ENCODE assay signal across 8 mouse cellular contexts in the genomic region with DNA sequence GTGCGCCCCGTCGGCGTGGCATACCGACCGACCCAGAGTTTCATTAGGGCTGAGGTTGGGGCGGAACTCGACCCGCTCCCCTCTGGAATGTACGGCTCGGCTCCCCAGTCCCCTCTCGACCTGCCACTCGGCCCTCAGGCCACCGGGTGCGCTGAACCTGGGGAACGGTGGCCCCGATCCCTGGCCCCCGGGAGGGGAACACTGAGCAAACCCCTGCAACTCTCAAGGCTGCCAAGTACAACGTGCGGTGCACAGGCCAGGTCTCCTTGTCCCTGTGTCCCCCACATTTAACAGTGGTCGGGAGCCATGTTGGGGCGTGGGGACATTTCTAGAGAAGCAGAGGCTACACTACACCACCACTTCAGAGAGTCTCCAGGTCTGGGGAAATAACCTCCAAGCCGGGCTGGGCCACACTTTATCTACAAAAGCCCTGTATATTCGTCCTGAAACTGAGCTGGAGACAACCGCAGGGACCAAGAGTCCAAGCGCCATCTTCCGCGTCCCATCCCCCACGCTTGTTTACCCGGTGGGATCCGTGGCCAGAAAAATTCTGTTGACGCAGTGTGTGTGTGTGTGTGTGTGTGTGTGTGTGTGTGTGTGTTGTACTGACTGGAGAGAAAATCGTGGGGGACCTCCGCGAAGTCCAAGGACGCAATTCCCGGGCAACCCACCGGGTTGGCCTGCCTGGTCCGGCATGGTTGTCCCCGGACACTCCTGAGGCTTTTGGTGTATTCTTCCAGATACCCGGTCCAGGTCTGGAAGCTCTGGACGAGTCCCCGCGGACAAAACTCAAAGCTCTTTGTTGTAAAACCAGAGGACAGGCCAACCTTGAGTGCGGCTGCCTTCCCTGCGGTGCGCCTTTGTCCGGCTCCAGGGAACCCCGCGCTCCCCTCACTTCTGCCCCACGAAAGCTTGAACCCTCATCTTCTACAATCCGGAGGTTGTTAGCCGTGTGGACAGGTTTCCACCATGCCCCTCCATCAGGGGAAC. TPM values are rescaled to one million over a fixed set of nuclear protein-coding genes. Genes with fewer than 3 reads are reported as not detected.
A peak's percentile ranks its signal among the peaks of the same experiment; 100 is the strongest.
DNase-seq lines count a peak whose midpoint lies in the region.

No protein-coding gene starts in this region.

- H3K27me3 ChIP-seq in embryonic facial prominence, embryonic 10.5 days (replicated peaks; ENCODE audit: low read depth, poor library complexity, severe bottlenecking), result no peaks in the 10 kb centered on the region

- H3K4me3 ChIP-seq in embryonic facial prominence, embryonic 10.5 days, result peak overlapping the region; percentile 98

- WGBS in embryonic facial prominence, embryonic 10.5 days, result under 1% methylated on average over 53 of the region's 53 CpGs

- H3K27ac ChIP-seq in embryonic facial prominence, embryonic 10.5 days (replicated peaks), result peak overlapping the region; percentile 100

- no peaks in the 10 kb centered on the region for H3K36me3 ChIP-seq in embryonic facial prominence, embryonic 10.5 days (replicated peaks)

- no peaks in the 10 kb centered on the region for H3K9me3 ChIP-seq in embryonic facial prominence, embryonic 10.5 days

- DNase-seq in ovary, postnatal 10 days (ENCODE audit: low spot score), result peak; percentile 67
- no peak for DNase-seq in ovary, adult 18-20 months (ENCODE audit: low spot score)
- peak; percentile 80 for DNase-seq in embryonic facial prominence, embryonic 10.5 days (ENCODE audit: low spot score)
- peak; percentile 72 to 77 for DNase-seq in heart, adult 9 months (ENCODE audit: low spot score in 2 of 2)
- DNase-seq in kidney, adult 9 months, result peak; percentile 81
- DNase-seq in liver, result peak; percentile 41
- DNase-seq in naive thymus-derived CD4-positive, alpha-beta T cell, adult 2 months (ENCODE audit: low read depth), result peak; percentile 18
- peak; percentile 68 to 74 for DNase-seq in urinary bladder, adult 18-20 months (ENCODE audit: low spot score in 2 of 2)

- H3K4me1 ChIP-seq in embryonic facial prominence, embryonic 10.5 days, result peaks cover 39% of the 10 kb centered on the region

RNA-seq across cellular contexts. Expression of gene Tnrc18, which starts 3.1 kb away (rescaled TPM):
- 21.8 and 26.5 TPM in 2 replicates for polyA plus RNA-seq in embryonic facial prominence, embryonic 10.5 days (2016; fragmentation: Nextera tagmentation; extraction: Ambion mirVana)
